In genomic region chr4:135072671-135073070, GRCm38 (mm10) we compare ENCODE assay signal across 1 mouse cellular context.
TF ChIP-seq lines count a peak whose summit lies in the region.

No protein-coding gene starts in this region.

TF ChIP-seq in CH12.LX, 34 proteins besides CTCF, POLR2A, EP300 and RAD21 (continued from another document):
- TF ChIP-seq TBP (conservative IDR thresholded peaks at IDR 0.05; ENCODE audit: low read depth, low read length) (0 out of 2 replicates have a peak, but pooled peaks have one; percentile 32), NELFE (IDR thresholded peaks at IDR 0.05; ENCODE audit: low read depth, low read length) (no peak)
TF ChIP-seq in CH12.LX: peak in this region for 6.
